Mouse (Mus musculus): ENCODE results near the gene 1700011L22Rik.

- TF ChIP-seq CTCF (IDR thresholded peaks at IDR 0.05; ENCODE audit: borderline replicate concordance, control insufficient read depth, extremely low read depth, insufficient read depth, low read length, poor library complexity), result no peak
- no peak for TF ChIP-seq POLR2A (IDR thresholded peaks at IDR 0.05; ENCODE audit: control insufficient read depth, extremely low read depth, insufficient read depth, low read length, poor library complexity)
Measured at GRCm38 (mm10) chr8:79297763-79298162, 49.4 kb upstream of the 1700011L22Rik start.

Data from thymus, adult 2 months (tissue).